Mouse (Mus musculus): Measurements from ENCODE around the gene Ift81. TPM values are rescaled to one million over a fixed set of nuclear protein-coding genes. Genes with fewer than 3 reads are reported as not detected.
A peak's percentile ranks its signal among the peaks of the same experiment; 100 is the strongest.

Gene Ift81
- polyA plus RNA-seq, 1 experiment from 2014 or later = 57.1 TPM

DNA sequence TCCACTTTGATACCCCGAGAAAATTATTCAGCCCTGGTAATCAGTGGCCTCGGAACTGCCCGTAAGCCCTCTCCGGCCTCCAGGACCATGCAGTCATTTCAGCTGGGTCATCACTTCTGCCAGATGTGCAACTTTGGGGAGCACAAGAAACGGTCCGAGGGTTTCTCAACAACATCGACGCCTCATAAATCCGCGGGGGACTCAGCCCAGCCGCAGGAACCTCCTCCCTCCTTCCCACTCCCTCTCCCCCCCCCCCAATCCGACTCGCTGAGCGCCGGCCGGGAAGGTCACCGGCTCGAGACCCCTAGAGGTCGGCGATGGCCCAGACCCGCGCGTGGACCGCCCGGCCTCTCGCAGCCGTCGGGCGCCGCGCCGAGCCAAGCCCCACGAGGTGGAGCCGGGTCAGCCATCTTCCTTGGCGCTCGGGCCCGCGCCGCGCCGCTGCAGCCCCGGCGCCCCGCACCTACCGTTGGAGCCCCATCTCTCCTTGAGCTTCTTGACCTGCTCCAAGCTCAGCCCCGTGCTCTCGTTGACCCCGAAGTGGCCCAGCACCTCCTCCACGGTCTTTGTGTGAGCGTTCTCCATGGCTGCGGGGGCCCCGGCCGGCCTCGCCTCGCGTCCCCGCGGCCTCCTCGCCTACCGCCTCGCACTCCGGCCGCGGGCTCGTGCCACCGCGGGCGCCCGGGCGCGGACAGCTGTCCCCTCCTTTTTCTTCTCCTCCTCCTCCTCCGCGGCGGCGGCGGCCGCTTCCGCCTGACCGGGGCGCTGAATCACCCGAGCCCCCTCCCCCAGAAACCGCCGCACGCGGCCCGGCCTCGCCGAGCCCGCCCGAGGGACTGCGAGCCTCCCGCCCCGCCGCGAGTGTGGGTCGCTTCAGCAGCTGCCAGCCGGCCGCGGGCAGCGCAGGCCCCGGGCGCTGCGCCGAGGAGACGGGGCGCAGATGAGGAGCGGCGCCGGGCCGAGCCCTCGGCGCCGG, 112.9 kb downstream of the Ift81 start:
- Histone ChIP-seq H3K36me3 (ENCODE audit: control insufficient read depth, insufficient read depth) (no peaks in the 10 kb centered on the region), H3K9me3 (ENCODE audit: control insufficient read depth, low read length) (0 out of 2 replicates have a peak, but pooled peaks cover 1% of the 10 kb centered on the region), H3K4me2 (ENCODE audit: low read length) (peak overlapping the region; percentile 52), H3K27me3 (replicated peaks; ENCODE audit: control insufficient read depth, insufficient read depth, low read length) (no peaks in the 10 kb centered on the region), H3K27ac (ENCODE audit: low read length) (peak overlapping the region; percentile 99), H3K9ac (replicated peaks; ENCODE audit: low read depth, low read length) (peak overlapping the region; percentile 99), H3K4me3 (replicated peaks; ENCODE audit: low read length) (peak overlapping the region; percentile 99), H3K4me1 (replicated peaks; ENCODE audit: control insufficient read depth, insufficient read depth, low read length) (peaks cover 32% of the 10 kb centered on the region)
- WGBS = under 1% methylated on average over 101 of the region's 113 CpGs
- peak; percentile 7 for ATAC-seq

DNA sequence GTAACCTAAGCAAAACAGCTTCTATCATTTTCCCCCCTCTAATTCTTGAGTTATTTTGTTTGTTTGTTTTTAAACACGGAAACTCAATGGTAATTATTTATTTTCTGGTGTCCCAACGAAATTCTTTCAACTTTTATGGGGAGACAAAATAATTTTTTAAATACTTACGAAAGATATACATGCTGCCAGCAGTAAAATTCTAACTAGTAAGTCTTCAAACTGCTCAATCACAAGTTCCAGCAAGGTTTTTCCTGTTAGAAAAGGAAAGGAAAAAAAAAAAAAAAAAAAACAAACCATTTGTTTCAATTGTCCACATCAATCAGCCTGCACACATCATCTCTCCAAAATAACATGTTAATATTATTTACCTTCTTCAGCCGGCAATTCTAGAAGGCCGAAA, 113.8 kb downstream of the Ift81 start:
- Histone ChIP-seq H3K9ac (replicated peaks; ENCODE audit: low read depth, low read length) (peak overlapping the region; percentile 99), H3K27ac (ENCODE audit: low read length) (no peak overlapping the region; the same call in 1 of the 2 replicates), H3K4me1 (replicated peaks; ENCODE audit: control insufficient read depth, insufficient read depth, low read length) (peaks cover 32% of the 10 kb centered on the region), H3K4me3 (replicated peaks; ENCODE audit: low read length) (peak overlapping the region; percentile 99), H3K36me3 (ENCODE audit: control insufficient read depth, insufficient read depth) (no peaks in the 10 kb centered on the region), H3K4me2 (ENCODE audit: low read length) (peak overlapping the region; percentile 52), H3K9me3 (ENCODE audit: control insufficient read depth, low read length) (no peaks in the 10 kb centered on the region), H3K27me3 (replicated peaks; ENCODE audit: control insufficient read depth, insufficient read depth, low read length) (no peaks in the 10 kb centered on the region)
- WGBS = 32% methylated on average over 5 of the region's 5 CpGs
- no peak for ATAC-seq

Other genes starting within 250 kb of the Ift81 start
- gene Gpn3, start 242.6 kb downstream of the Ift81 start, polyA plus RNA-seq (2015; fragmentation: Nextera tagmentation; extraction: Ambion mirVana) = 50.0 and 57.0 TPM in 2 replicates
- 122 and 124 TPM in 2 replicates for gene Fam216a, start 242.2 kb downstream of the Ift81 start, polyA plus RNA-seq (2015; fragmentation: Nextera tagmentation; extraction: Ambion mirVana)
- gene Arpc3, start 222.6 kb downstream of the Ift81 start, polyA plus RNA-seq (2015; fragmentation: Nextera tagmentation; extraction: Ambion mirVana) = 161 and 219 TPM in 2 replicates
- gene Anapc7, start 192.8 kb downstream of the Ift81 start, polyA plus RNA-seq (2015; fragmentation: Nextera tagmentation; extraction: Ambion mirVana) = 52.2 and 52.5 TPM in 2 replicates
- gene Atp2a2, start 112.3 kb downstream of the Ift81 start, polyA plus RNA-seq (2015; fragmentation: Nextera tagmentation; extraction: Ambion mirVana) = 39.6 and 42.8 TPM in 2 replicates
- gene P2rx7, start 29.4 kb upstream of the Ift81 start, polyA plus RNA-seq (2015; fragmentation: Nextera tagmentation; extraction: Ambion mirVana) = 2.1 and 2.4 TPM in 2 replicates
- 7.3 and 10.3 TPM in 2 replicates for gene P2rx4, start 93.0 kb upstream of the Ift81 start, polyA plus RNA-seq (2015; fragmentation: Nextera tagmentation; extraction: Ambion mirVana)
- 70.7 and 75.6 TPM in 2 replicates for gene Camkk2, start 164.9 kb upstream of the Ift81 start, polyA plus RNA-seq (2015; fragmentation: Nextera tagmentation; extraction: Ambion mirVana)
- gene Anapc5, start 206.8 kb upstream of the Ift81 start, polyA plus RNA-seq (2015; fragmentation: Nextera tagmentation; extraction: Ambion mirVana) = 562 and 569 TPM in 2 replicates
- 52.3 and 58.0 TPM in 2 replicates for gene Rnf34, start 235.5 kb upstream of the Ift81 start, polyA plus RNA-seq (2015; fragmentation: Nextera tagmentation; extraction: Ambion mirVana)